Mouse (Mus musculus): Measurements from ENCODE around the gene Oprd1. TPM values are rescaled to one million over a fixed set of nuclear protein-coding genes. Genes with fewer than 3 reads are reported as not detected.

Oprd1 gene
- polyA plus RNA-seq, 1 experiment from 2014 or later, result not detected

DNA sequence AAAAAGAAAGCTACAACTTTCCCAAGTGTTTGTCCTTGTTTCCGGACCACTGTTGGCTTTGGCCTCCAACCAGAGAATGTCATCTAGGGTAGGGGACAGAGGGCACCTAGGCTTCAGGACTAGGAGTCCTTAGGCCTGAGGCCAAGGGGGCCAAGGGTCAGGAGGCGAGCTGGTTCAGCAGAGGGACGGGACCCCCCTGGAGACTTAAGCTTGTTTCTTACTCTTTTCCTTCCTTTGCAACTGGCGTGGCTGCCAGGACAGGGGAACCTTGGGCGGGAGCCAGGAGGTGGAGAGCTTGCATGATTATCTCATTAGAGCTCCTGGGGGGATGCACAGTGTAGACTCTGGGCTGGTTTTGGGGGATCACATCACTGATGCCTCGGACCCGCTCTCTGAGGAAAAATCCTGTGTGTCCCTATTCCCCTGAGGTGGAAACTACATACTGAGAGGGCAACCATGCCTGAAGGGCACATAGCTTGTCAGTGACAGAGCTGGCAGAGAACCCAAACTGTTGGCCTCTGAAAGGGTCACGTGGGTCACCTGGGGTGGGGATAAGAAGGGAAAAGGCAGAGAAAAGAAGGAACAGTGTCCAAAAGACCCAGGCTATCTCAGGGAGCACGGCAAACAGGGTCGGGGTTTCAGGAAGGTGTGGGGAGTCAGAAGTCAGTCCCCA, 78.0 kb downstream of the Oprd1 start:
- Histone ChIP-seq H3K4me1 (replicated peaks; ENCODE audit: control insufficient read depth, insufficient read depth, low read length) (no peaks in the 10 kb centered on the region), H3K9me3 (ENCODE audit: control insufficient read depth, low read length) (no peaks in the 10 kb centered on the region), H3K27me3 (ENCODE audit: control insufficient read depth, insufficient read depth, low read length) (no peaks in the 10 kb centered on the region), H3K9ac (ENCODE audit: low read length) (no peak overlapping the region), H3K4me2 (ENCODE audit: low read depth, low read length, severe bottlenecking) (no peak overlapping the region), H3K27ac (ENCODE audit: low read depth, low read length) (no peak overlapping the region), H3K36me3 (ENCODE audit: control insufficient read depth, insufficient read depth, low read length) (no peaks in the 10 kb centered on the region), H3K4me3 (ENCODE audit: low read depth, low read length) (no peak overlapping the region)
- DNase-seq (ENCODE audit: low spot score) (no peak), ATAC-seq (replicated peaks; ENCODE audit: low FRiP score) (no peak)
- WGBS, result 65% methylated on average over 10 of the region's 10 CpGs

- Histone ChIP-seq H3K27me3 (ENCODE audit: control insufficient read depth, insufficient read depth, low read length) (no peaks in the 10 kb centered on the region), H3K27ac (ENCODE audit: low read depth, low read length) (no peak overlapping the region), H3K4me1 (replicated peaks; ENCODE audit: control insufficient read depth, insufficient read depth, low read length) (no peaks in the 10 kb centered on the region), H3K9ac (ENCODE audit: low read length) (no peak overlapping the region), H3K36me3 (ENCODE audit: control insufficient read depth, insufficient read depth, low read length) (no peaks in the 10 kb centered on the region), H3K4me3 (ENCODE audit: low read depth, low read length) (no peak overlapping the region), H3K4me2 (ENCODE audit: low read depth, low read length, severe bottlenecking) (no peak overlapping the region), H3K9me3 (ENCODE audit: control insufficient read depth, low read length) (no peaks in the 10 kb centered on the region)
- 83% methylated on average over 3 of the region's 3 CpGs for WGBS
- DNase-seq (ENCODE audit: low spot score), result no peak
- no peak for ATAC-seq (replicated peaks; ENCODE audit: low FRiP score)
Observed at GRCm38 (mm10) chr4:132065578-132065977, 78.7 kb downstream of the Oprd1 start.

DNA sequence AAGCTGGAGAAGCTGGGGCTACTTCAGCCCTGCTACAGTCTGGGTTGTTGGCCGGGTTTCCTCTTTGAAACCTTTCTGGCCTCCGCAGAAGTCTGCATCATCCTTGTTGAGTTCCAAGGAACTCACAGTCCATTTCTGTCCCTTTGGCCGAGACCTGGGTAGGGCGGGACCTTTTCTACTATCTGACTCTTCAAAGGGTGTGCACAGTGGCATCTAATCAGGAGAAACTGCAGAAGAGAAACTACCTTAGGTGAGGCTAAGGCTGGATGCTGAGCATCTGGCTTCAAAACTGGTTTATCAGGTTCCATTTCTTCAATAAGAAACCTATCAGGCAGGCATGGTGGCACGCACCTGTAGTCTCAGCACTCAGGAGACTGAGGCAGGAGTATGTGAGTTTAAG, 79.7 kb downstream of the Oprd1 start:
- no peak overlapping the region for H3K9ac ChIP-seq (ENCODE audit: low read length)
- no peak overlapping the region for H3K27ac ChIP-seq (ENCODE audit: low read depth, low read length)
- 91% methylated on average over 5 of the region's 5 CpGs for WGBS
- no peaks in the 10 kb centered on the region for H3K4me1 ChIP-seq (replicated peaks; ENCODE audit: control insufficient read depth, insufficient read depth, low read length)
- no peak overlapping the region for H3K4me3 ChIP-seq (ENCODE audit: low read depth, low read length)
- no peak for ATAC-seq (replicated peaks; ENCODE audit: low FRiP score)
- no peaks in the 10 kb centered on the region for H3K9me3 ChIP-seq (ENCODE audit: control insufficient read depth, low read length)
- no peaks in the 10 kb centered on the region for H3K36me3 ChIP-seq (ENCODE audit: control insufficient read depth, insufficient read depth, low read length)
- no peak for DNase-seq (ENCODE audit: low spot score)
- no peaks in the 10 kb centered on the region for H3K27me3 ChIP-seq (ENCODE audit: control insufficient read depth, insufficient read depth, low read length)
- no peak overlapping the region for H3K4me2 ChIP-seq (ENCODE audit: low read depth, low read length, severe bottlenecking)

- 82% methylated on average over 17 of the region's 17 CpGs for WGBS
- H3K9me3 ChIP-seq (ENCODE audit: control insufficient read depth, low read length), result no peaks in the 10 kb centered on the region
- H3K9ac ChIP-seq (ENCODE audit: low read length), result no peak overlapping the region
- no peaks in the 10 kb centered on the region for H3K27me3 ChIP-seq (ENCODE audit: control insufficient read depth, insufficient read depth, low read length)
- DNase-seq (ENCODE audit: low spot score), result no peak
- H3K36me3 ChIP-seq (ENCODE audit: control insufficient read depth, insufficient read depth, low read length), result no peaks in the 10 kb centered on the region
- no peak overlapping the region for H3K4me2 ChIP-seq (ENCODE audit: low read depth, low read length, severe bottlenecking)
- H3K4me1 ChIP-seq (replicated peaks; ENCODE audit: control insufficient read depth, insufficient read depth, low read length), result no peaks in the 10 kb centered on the region
- ATAC-seq (replicated peaks; ENCODE audit: low FRiP score), result no peak
- H3K4me3 ChIP-seq (ENCODE audit: low read depth, low read length), result no peak overlapping the region
- no peak overlapping the region for H3K27ac ChIP-seq (ENCODE audit: low read depth, low read length)
Observed at GRCm38 (mm10) chr4:132062934-132063884, 81.1 kb downstream of the Oprd1 start.

- DNase-seq (ENCODE audit: low spot score) (no peak), ATAC-seq (replicated peaks; ENCODE audit: low FRiP score) (no peak)
- H3K36me3 ChIP-seq (ENCODE audit: control insufficient read depth, insufficient read depth, low read length), result no peaks in the 10 kb centered on the region
- WGBS, result 77% methylated on average over 8 of the region's 8 CpGs
- H3K4me1 ChIP-seq (replicated peaks; ENCODE audit: control insufficient read depth, insufficient read depth, low read length), result no peaks in the 10 kb centered on the region
- no peak overlapping the region for H3K9ac ChIP-seq (ENCODE audit: low read length)
- H3K9me3 ChIP-seq (ENCODE audit: control insufficient read depth, low read length), result no peaks in the 10 kb centered on the region
- H3K27me3 ChIP-seq (ENCODE audit: control insufficient read depth, insufficient read depth, low read length), result no peaks in the 10 kb centered on the region; the same call in 1 of the 2 replicates
- no peak overlapping the region for H3K4me2 ChIP-seq (ENCODE audit: low read depth, low read length, severe bottlenecking)
- no peak overlapping the region for H3K4me3 ChIP-seq (ENCODE audit: low read depth, low read length)
- no peak overlapping the region for H3K27ac ChIP-seq (ENCODE audit: low read depth, low read length)
Observed at GRCm38 (mm10) chr4:132062289-132062688, 82.0 kb downstream of the Oprd1 start.

Other genes with a start within 250 kb of the Oprd1 start
- 0.72 and 1.2 TPM in 2 replicates for gene Tmem200b, start 222.7 kb downstream of the Oprd1 start, polyA plus RNA-seq (2014; fragmentation: Nextera tagmentation; extraction: Ambion mirVana)
- not detected in 2 replicates for gene Gm10300, start 69.8 kb downstream of the Oprd1 start, polyA plus RNA-seq (2014; fragmentation: Nextera tagmentation; extraction: Ambion mirVana)
- 135 and 145 TPM in 2 replicates for gene Epb41, start 69.2 kb downstream of the Oprd1 start, polyA plus RNA-seq (2014; fragmentation: Nextera tagmentation; extraction: Ambion mirVana)
- gene Ythdf2, start 67.8 kb upstream of the Oprd1 start, polyA plus RNA-seq (2014; fragmentation: Nextera tagmentation; extraction: Ambion mirVana), result 158 and 161 TPM in 2 replicates
- 45.4 and 50.1 TPM in 2 replicates for gene Gmeb1, start 117.1 kb upstream of the Oprd1 start, polyA plus RNA-seq (2014; fragmentation: Nextera tagmentation; extraction: Ambion mirVana)
- 66.8 and 68.0 TPM in 2 replicates for gene Taf12, start 129.9 kb upstream of the Oprd1 start, polyA plus RNA-seq (2014; fragmentation: Nextera tagmentation; extraction: Ambion mirVana)
- 1.1 and 1.2 TPM in 2 replicates for gene Rab42, start 158.9 kb upstream of the Oprd1 start, polyA plus RNA-seq (2014; fragmentation: Nextera tagmentation; extraction: Ambion mirVana)
- gene Trnau1ap, start 185.1 kb upstream of the Oprd1 start, polyA plus RNA-seq (2014; fragmentation: Nextera tagmentation; extraction: Ambion mirVana), result 88.9 and 89.5 TPM in 2 replicates
- gene Rcc1, start 209.1 kb upstream of the Oprd1 start, polyA plus RNA-seq (2014; fragmentation: Nextera tagmentation; extraction: Ambion mirVana), result 93.2 and 103 TPM in 2 replicates

Data from forebrain, embryonic 11.5 days (tissue).